Mouse (Mus musculus) erythroblast, embryonic 14.5 days (primary cell): ENCODE results near the gene Rnf10. TPM values are rescaled to one million over a fixed set of nuclear protein-coding genes. Genes with fewer than 3 reads are reported as not detected.

Source experiments
- H3K27me3 ChIP-seq: 2 replicates; pipeline ENCODE4 v1.6.1; 2012; ENCODE audit warnings: inconsistent platforms; ENCODE audit not compliant: control insufficient read depth
- H3K36me3 ChIP-seq: 2 replicates; pipeline ENCODE4 v1.6.1; 2012; ENCODE audit warnings: mild to moderate bottlenecking, inconsistent platforms; ENCODE audit not compliant: control insufficient read depth
- H3K4me1 ChIP-seq: 2 replicates; pipeline ENCODE4 v1.6.1; 2012; ENCODE audit warnings: inconsistent platforms; ENCODE audit not compliant: control insufficient read depth
- H3K4me3 ChIP-seq: replicated peaks from 2 replicates; pipeline ENCODE3; 2012; ENCODE audit warnings: moderate library complexity, mild to moderate bottlenecking, inconsistent platforms
- H3K9me3 ChIP-seq: 2 replicates; pipeline ENCODE4 v1.6.1; 2012; ENCODE audit warnings: low read length, inconsistent platforms, mixed read lengths; ENCODE audit not compliant: control insufficient read depth
- GATA1 ChIP-seq: IDR thresholded peaks from 2 replicates; pipeline ENCODE4 v1.6.1; 2012; ENCODE audit warnings: low read length, inconsistent platforms, mixed read lengths
- TAL1 ChIP-seq: IDR thresholded peaks from 3 replicates; pipeline ENCODE4 v1.6.1; 2012; ENCODE audit warnings: low read length, inconsistent platforms, mixed read lengths
- polyA plus RNA-seq: library from polyadenylated mRNA; stranded (reverse); fragments of >175 nt; gene quantifications from 2 replicates; pipeline ENCODE4 v1.2.3, GENCODE M21; 2012

Gene Rnf10
- polyA plus RNA-seq, 1 experiment = 107 TPM

DNA sequence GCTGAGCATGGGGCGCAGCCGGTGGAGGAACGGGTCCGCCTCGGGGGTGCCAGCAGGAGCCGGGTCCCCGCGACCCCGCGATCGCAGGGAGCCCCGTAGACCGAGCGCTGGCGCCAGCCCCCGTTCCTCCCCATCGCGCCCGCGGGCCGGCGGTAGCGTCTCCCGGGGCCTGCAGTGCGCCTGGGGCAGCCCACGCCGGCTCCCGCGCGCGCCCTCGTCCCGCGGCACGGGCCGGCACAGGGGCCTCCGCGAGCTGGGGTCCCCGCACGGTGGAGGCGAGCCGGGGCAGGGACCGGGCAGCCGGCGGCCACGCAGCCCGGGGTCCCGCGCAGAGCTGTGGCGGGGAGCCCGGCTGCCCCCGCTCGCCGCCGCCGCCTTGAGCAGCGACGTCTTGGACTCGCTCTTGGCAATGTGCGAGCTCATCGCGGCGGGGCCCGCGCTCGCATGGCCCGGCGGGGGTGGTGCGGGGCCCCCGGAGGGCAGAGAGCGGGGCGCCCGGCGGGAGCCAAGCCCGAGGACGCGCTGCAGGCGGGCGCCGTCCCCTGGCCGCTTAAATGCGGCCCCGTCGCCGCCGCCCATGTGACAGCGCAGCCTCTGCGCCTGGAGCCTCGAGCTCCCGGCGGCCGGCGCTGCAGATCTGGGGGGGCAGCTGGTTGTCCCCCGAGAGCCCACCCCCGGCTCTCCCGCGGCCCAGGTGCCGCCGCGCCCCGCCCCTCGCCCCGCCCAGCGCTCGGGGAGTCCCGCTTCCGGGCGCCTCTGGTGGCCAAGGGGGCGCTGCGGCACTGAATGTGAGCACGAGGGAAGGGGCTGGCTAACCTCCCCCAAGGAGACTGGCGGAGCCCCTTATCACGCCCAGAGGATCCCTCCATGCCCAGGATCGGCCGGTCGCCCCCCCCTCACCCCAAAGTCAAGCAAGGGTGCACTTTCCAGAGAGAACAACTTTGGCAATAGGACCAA lies 78.8 kb downstream of the Rnf10 start, which contains the start of gene Cabp1:
Cabp1 (minus strand) TSS at position 713 of the 957 bp plus-strand sequence.
- H3K9me3 ChIP-seq = no peaks in the 10 kb centered on the region; the same call in 1 of the 2 replicates
- H3K36me3 ChIP-seq = no peaks in the 10 kb centered on the region
- peaks cover 85% of the 10 kb centered on the region for H3K27me3 ChIP-seq
- peak within 1 kb of the TSS; percentile 34 for H3K4me3 ChIP-seq
- H3K4me1 ChIP-seq = peaks cover 9% of the 10 kb centered on the region; the same call in 1 of the 2 replicates
- no peak for TF ChIP-seq TAL1
- no peak for TF ChIP-seq GATA1

GRCm38 (mm10) chr5:115193226-115193625 lies 79.5 kb downstream of the Rnf10 start:
- Histone ChIP-seq H3K36me3 (no peaks in the 10 kb centered on the region), H3K27me3 (peaks cover 92% of the 10 kb centered on the region), H3K9me3 (peaks cover 5% of the 10 kb centered on the region; the same call in 1 of the 2 replicates), H3K4me1 (peaks cover 9% of the 10 kb centered on the region; the same call in 1 of the 2 replicates), H3K4me3 (no peak overlapping the region)
- TF ChIP-seq TAL1 = no peak
- no peak for TF ChIP-seq GATA1

GRCm38 (mm10) chr5:115192828-115193195 lies 79.9 kb downstream of the Rnf10 start:
- Histone ChIP-seq H3K9me3 (peaks cover 5% of the 10 kb centered on the region; the same call in 1 of the 2 replicates), H3K36me3 (no peaks in the 10 kb centered on the region), H3K4me1 (peaks cover 9% of the 10 kb centered on the region), H3K4me3 (no peak overlapping the region), H3K27me3 (peaks cover 94% of the 10 kb centered on the region)
- TF ChIP-seq GATA1 (no peak), TAL1 (no peak)

DNA sequence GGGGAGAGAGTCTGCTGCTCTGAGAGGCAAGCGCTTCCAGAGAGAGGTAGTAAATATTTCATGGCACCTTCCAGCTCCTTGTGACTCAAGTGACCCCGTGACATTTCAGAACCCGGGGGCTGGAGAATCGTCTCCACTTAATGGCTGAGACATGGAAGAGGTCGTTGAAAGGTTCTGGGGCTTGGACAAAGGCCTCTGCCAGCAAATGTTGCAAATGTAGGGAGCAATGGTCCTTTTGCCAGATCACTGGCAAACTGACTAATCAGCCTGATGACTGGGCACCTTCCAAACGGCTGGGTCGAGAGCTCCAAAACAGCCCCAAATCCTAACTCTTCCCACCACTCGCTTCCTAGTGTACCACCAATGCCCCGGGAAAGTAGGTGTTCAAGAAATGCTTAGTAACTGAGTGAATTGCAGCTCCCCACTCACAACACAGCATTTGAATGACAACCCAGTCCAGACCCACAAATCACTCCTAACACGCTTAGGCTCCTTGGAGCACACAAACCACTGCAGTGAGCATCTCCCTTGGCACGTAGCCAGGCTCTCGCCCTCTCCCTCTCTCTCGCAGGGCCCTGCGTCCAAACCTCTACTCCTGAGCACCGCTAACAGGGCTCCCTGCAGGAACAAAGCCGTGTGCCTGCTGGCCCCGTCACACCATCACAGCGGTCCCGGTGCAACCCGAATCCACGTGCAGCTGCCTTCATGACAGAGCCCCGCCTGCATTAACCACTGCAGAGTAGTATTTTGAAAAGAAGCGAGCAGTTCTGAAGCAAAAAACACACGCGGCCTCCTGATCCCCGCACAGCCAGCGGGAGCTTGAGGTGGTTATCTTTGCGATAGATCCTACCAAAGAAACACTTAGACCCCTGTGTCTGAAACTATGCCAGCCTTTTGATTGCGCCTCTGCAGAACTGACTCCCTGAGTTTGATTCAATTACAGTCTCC lies 80.5 kb downstream of the Rnf10 start:
- Histone ChIP-seq H3K4me3 (no peak overlapping the region), H3K9me3 (peaks cover 5% of the 10 kb centered on the region; the same call in 1 of the 2 replicates), H3K36me3 (no peaks in the 10 kb centered on the region), H3K27me3 (peaks cover 100% of the 10 kb centered on the region), H3K4me1 (peaks cover 15% of the 10 kb centered on the region)
- TF ChIP-seq GATA1 = no peak
- TF ChIP-seq TAL1 = no peak

Other genes starting within 250 kb of the Rnf10 start
- not detected in 2 replicates for gene Gm10401, start 174.6 kb downstream of the Rnf10 start, polyA plus RNA-seq
- gene Acads, start 153.6 kb downstream of the Rnf10 start, polyA plus RNA-seq = 0.71 and 0.84 TPM in 2 replicates
- gene Unc119b, start 137.9 kb downstream of the Rnf10 start, polyA plus RNA-seq = 1.3 and 1.6 TPM in 2 replicates
- gene Mlec, start 114.7 kb downstream of the Rnf10 start, polyA plus RNA-seq = 0.53 and 0.69 TPM in 2 replicates
- not detected in 2 replicates for gene Cabp1, start 78.5 kb downstream of the Rnf10 start, polyA plus RNA-seq
- gene Pop5, start 37.1 kb downstream of the Rnf10 start, polyA plus RNA-seq = 12.0 and 13.2 TPM in 2 replicates
- 1.6 and 1.9 TPM in 2 replicates for gene Coq5, start 6.8 kb upstream of the Rnf10 start, polyA plus RNA-seq
- 85.2 and 91.7 TPM in 2 replicates for gene Dynll1, start 28.1 kb upstream of the Rnf10 start, polyA plus RNA-seq
- 5.3 and 5.5 TPM in 2 replicates for gene Srsf9, start 54.3 kb upstream of the Rnf10 start, polyA plus RNA-seq
- gene Gatc, start 68.3 kb upstream of the Rnf10 start, polyA plus RNA-seq = 1.4 and 1.7 TPM in 2 replicates
- 0.33 and 0.72 TPM in 2 replicates for gene Triap1, start 68.3 kb upstream of the Rnf10 start, polyA plus RNA-seq
- gene Cox6a1, start 76.1 kb upstream of the Rnf10 start, polyA plus RNA-seq = 742 and 772 TPM in 2 replicates
- 0.14 TPM in 1 of 2 replicates, not detected in the other for gene Msi1, start 156.7 kb upstream of the Rnf10 start, polyA plus RNA-seq
- not detected in 2 replicates for gene Pla2g1b, start 193.4 kb upstream of the Rnf10 start, polyA plus RNA-seq
- 0.23 and 0.45 TPM in 2 replicates for gene Sirt4, start 211.8 kb upstream of the Rnf10 start, polyA plus RNA-seq
- gene Pxn, start 233.8 kb upstream of the Rnf10 start, polyA plus RNA-seq = 1.6 and 2.0 TPM in 2 replicates